Mouse (Mus musculus): ENCODE results near the gene Umodl1. TPM values are rescaled to one million over a fixed set of nuclear protein-coding genes. Genes with fewer than 3 reads are reported as not detected.

Gene Umodl1
- polyA plus RNA-seq, 1 experiment from 2014 or later: not detected

DNA sequence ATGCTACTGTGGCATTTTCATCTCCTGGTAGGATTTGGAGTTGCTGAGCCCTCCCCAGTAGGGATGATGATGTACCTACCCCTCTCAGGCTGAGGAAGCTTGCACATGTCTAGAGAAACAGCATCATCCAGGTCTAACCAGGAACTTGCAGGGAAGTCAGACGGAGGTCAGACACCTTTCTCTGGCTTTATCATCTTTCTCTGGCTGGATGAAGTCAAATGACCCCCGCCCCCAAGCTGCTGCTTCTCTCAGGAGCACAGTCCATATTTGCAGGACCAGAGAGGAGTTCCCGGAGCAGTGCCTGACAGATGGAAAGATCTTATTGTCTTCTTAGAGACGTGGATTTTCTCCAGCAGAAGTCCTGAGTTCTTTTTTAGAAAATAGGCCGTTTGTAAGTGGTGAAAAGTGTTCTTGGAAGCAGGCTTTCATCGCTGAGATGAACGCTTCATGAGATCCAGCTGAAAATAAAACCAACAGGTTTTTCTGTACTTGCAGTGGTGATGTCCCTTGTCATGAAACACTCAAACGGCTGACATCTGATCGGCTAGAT lies 74.5 kb downstream of the Umodl1 start:
- H3K27ac ChIP-seq: no peak overlapping the region
- ATAC-seq (ENCODE audit: low FRiP score) (no peak), DNase-seq (ENCODE audit: low spot score) (no peak)
- H3K27me3 ChIP-seq (ENCODE audit: control insufficient read depth, insufficient read depth, low read length): no peaks in the 10 kb centered on the region
- H3K9ac ChIP-seq: no peak overlapping the region
- H3K4me2 ChIP-seq (replicated peaks): no peak overlapping the region
- no peak overlapping the region for H3K4me3 ChIP-seq (replicated peaks; ENCODE audit: low read length)
- 86% methylated on average over 9 of the region's 9 CpGs for WGBS
- no peaks in the 10 kb centered on the region for H3K36me3 ChIP-seq (replicated peaks; ENCODE audit: control insufficient read depth, insufficient read depth)
- 0 out of 2 replicates have a peak, but pooled peaks cover 1% of the 10 kb centered on the region for H3K4me1 ChIP-seq (replicated peaks; ENCODE audit: control insufficient read depth, insufficient read depth, low read length)
- H3K9me3 ChIP-seq (ENCODE audit: control insufficient read depth, low read length): peaks cover 10% of the 10 kb centered on the region; the same call in 1 of the 2 replicates

DNA sequence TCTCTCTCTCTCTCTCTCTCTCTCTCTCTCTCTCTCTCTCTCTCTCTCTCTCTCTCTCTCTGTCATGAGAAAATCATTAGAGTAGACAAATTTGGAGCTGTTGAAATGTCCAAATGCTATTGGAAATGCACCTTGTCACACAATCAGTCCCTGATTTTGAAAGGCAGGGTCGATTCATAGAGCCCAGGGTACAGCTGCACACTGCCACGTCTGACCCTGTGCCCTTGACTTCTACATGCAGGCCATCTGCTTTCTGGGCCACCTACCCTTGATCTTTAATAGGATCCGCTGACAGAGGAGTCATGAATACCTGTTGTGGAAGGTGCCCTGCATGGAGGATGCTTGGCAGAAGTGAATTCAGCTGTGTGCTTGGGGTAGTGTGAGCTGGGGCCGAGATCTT lies 75.0 kb downstream of the Umodl1 start:
- 87% methylated on average over 4 of the region's 4 CpGs for WGBS
- H3K4me1 ChIP-seq (replicated peaks; ENCODE audit: control insufficient read depth, insufficient read depth, low read length): 0 out of 2 replicates have a peak, but pooled peaks cover 5% of the 10 kb centered on the region
- H3K36me3 ChIP-seq (replicated peaks; ENCODE audit: control insufficient read depth, insufficient read depth): no peaks in the 10 kb centered on the region
- ATAC-seq (ENCODE audit: low FRiP score) (no peak), DNase-seq (ENCODE audit: low spot score) (no peak)
- no peak overlapping the region for H3K27ac ChIP-seq
- no peak overlapping the region for H3K4me2 ChIP-seq (replicated peaks)
- H3K9ac ChIP-seq: no peak overlapping the region
- no peaks in the 10 kb centered on the region for H3K27me3 ChIP-seq (ENCODE audit: control insufficient read depth, insufficient read depth, low read length)
- no peak overlapping the region for H3K4me3 ChIP-seq (replicated peaks; ENCODE audit: low read length)
- H3K9me3 ChIP-seq (ENCODE audit: control insufficient read depth, low read length): peaks cover 10% of the 10 kb centered on the region; the same call in 1 of the 2 replicates

DNA sequence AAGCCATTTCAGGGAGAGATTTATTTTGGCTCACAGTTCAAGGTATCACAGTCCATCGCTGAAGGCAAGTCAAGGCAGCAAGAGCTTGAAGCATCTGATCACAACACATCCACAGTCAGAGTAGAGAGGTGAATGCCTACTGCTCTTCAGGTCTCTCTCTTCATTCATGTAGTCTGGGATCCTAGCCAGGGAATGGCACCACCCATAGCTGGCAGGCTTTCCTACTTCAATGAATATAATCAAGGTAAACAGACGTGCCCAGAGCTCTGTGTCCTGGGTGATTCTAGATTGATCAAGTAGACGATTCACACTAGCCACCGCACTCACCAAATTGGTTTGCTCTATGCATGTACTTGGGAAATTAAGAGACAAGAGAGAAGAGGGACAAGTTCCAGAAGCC lies 77.9 kb downstream of the Umodl1 start:
- ATAC-seq (ENCODE audit: low FRiP score): no peak
- no peak for DNase-seq (ENCODE audit: low spot score)
- Histone ChIP-seq H3K4me3 (replicated peaks; ENCODE audit: low read length) (no peak overlapping the region), H3K27ac (no peak overlapping the region), H3K9me3 (ENCODE audit: control insufficient read depth, low read length) (peaks cover 10% of the 10 kb centered on the region; the same call in 1 of the 2 replicates), H3K36me3 (replicated peaks; ENCODE audit: control insufficient read depth, insufficient read depth) (no peaks in the 10 kb centered on the region), H3K4me1 (replicated peaks; ENCODE audit: control insufficient read depth, insufficient read depth, low read length) (0 out of 2 replicates have a peak, but pooled peaks cover 8% of the 10 kb centered on the region), H3K27me3 (ENCODE audit: control insufficient read depth, insufficient read depth, low read length) (no peaks in the 10 kb centered on the region), H3K9ac (no peak overlapping the region), H3K4me2 (replicated peaks) (no peak overlapping the region)
- 85% methylated on average over 4 of the region's 4 CpGs for WGBS

DNA sequence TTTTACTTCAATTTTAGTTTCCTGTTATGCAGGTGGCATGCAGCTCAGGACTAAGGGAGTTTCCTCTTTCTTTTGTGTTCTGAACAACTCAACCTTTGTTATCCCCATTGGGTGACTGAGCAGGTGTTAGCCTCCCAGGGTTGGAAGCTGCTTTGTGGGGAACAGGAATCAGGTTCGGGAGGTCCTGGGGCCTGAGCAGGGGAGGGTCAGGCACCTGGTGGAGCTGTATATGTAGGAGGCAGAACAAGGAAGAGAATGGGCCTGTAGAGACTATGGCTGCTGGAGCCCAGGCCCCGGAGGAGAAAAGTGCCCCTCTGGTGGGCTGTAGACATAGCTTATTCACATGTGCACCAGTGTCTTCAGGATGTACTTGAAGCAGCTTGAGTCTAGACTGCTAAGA lies 78.8 kb downstream of the Umodl1 start:
- 0 out of 2 replicates have a peak, but pooled peaks cover 8% of the 10 kb centered on the region for H3K4me1 ChIP-seq (replicated peaks; ENCODE audit: control insufficient read depth, insufficient read depth, low read length)
- no peak for ATAC-seq (ENCODE audit: low FRiP score)
- H3K4me2 ChIP-seq (replicated peaks): no peak overlapping the region
- H3K9ac ChIP-seq: no peak overlapping the region
- H3K27ac ChIP-seq: peak overlapping the region; percentile 1; the same call in 1 of the 2 replicates
- peaks cover 10% of the 10 kb centered on the region; the same call in 1 of the 2 replicates for H3K9me3 ChIP-seq (ENCODE audit: control insufficient read depth, low read length)
- no peaks in the 10 kb centered on the region for H3K27me3 ChIP-seq (ENCODE audit: control insufficient read depth, insufficient read depth, low read length)
- no peaks in the 10 kb centered on the region for H3K36me3 ChIP-seq (replicated peaks; ENCODE audit: control insufficient read depth, insufficient read depth)
- 72% methylated on average over 2 of the region's 2 CpGs for WGBS
- H3K4me3 ChIP-seq (replicated peaks; ENCODE audit: low read length): no peak overlapping the region
- DNase-seq (ENCODE audit: low spot score): no peak

DNA sequence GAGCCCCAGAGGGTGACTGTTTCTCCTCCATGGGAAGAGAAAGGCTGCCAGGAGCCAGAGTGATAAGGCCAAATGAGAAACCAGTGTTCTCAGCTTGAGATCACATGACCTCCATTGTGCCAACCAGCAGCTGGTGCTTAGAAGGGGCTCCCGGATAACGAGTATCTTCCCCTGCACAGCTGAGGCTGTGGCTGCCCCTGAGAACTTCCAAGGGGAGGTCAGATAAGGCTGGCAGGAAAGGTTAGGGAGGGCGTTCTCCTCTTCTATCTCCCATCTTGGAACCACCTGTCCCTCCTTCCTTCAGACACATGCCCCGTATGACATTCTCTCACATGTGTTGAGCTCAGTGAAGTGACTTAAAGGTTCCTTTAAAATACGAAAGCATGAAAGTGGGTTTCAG lies 79.7 kb downstream of the Umodl1 start:
- Histone ChIP-seq H3K9me3 (ENCODE audit: control insufficient read depth, low read length) (peaks cover 10% of the 10 kb centered on the region; the same call in 1 of the 2 replicates), H3K4me1 (replicated peaks; ENCODE audit: control insufficient read depth, insufficient read depth, low read length) (0 out of 2 replicates have a peak, but pooled peaks cover 8% of the 10 kb centered on the region), H3K27me3 (ENCODE audit: control insufficient read depth, insufficient read depth, low read length) (no peaks in the 10 kb centered on the region), H3K4me3 (replicated peaks; ENCODE audit: low read length) (no peak overlapping the region), H3K9ac (no peak overlapping the region), H3K4me2 (replicated peaks) (no peak overlapping the region), H3K36me3 (replicated peaks; ENCODE audit: control insufficient read depth, insufficient read depth) (no peaks in the 10 kb centered on the region), H3K27ac (peak overlapping the region; percentile 1; the same call in 1 of the 2 replicates)
- no peak; the same call in 1 of the 2 replicates for ATAC-seq (ENCODE audit: low FRiP score)
- DNase-seq (ENCODE audit: low spot score): no peak
- WGBS: 45% methylated on average over 5 of the region's 5 CpGs

DNA sequence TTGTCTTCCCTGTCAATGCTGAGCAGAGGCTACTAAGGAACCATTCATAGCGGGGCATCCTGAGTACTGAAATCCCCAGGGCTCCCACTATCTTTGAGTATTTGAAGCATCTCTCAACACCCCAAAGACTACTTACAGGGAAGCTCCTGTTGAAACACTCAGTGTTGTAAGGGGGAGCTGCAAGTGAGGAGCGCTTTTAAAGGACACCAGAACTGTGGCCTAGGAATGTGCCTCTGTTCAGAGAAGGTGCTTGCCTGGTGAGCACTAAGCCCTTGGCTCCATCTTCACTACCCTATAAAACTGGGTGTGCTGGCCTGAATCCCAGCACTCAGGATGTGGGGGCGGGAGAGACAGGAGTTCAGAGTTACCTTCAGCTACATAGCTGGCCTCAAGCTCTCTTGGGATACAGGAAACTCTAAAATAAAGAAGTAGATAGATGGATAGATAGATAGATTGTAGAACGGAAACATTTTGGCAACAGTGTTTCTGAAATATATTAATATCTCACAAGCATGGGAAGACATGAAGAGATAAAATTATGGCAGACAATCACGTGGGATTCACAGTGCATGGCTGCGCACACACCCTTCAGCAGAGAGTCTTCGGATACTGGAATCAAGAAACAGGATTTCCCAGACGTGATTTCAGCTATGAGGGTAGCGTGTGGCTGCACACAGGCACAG lies 80.4 kb downstream of the Umodl1 start:
- no peak overlapping the region for H3K27ac ChIP-seq
- no peak overlapping the region for H3K9ac ChIP-seq
- peaks cover 10% of the 10 kb centered on the region; the same call in 1 of the 2 replicates for H3K9me3 ChIP-seq (ENCODE audit: control insufficient read depth, low read length)
- no peak for DNase-seq (ENCODE audit: low spot score)
- H3K27me3 ChIP-seq (ENCODE audit: control insufficient read depth, insufficient read depth, low read length): no peaks in the 10 kb centered on the region
- 90% methylated on average over 9 of the region's 9 CpGs for WGBS
- no peaks in the 10 kb centered on the region for H3K36me3 ChIP-seq (replicated peaks; ENCODE audit: control insufficient read depth, insufficient read depth)
- H3K4me2 ChIP-seq (replicated peaks): no peak overlapping the region
- H3K4me1 ChIP-seq (replicated peaks; ENCODE audit: control insufficient read depth, insufficient read depth, low read length): 0 out of 2 replicates have a peak, but pooled peaks cover 8% of the 10 kb centered on the region
- ATAC-seq (ENCODE audit: low FRiP score): no peak
- H3K4me3 ChIP-seq (replicated peaks; ENCODE audit: low read length): no peak overlapping the region

DNA sequence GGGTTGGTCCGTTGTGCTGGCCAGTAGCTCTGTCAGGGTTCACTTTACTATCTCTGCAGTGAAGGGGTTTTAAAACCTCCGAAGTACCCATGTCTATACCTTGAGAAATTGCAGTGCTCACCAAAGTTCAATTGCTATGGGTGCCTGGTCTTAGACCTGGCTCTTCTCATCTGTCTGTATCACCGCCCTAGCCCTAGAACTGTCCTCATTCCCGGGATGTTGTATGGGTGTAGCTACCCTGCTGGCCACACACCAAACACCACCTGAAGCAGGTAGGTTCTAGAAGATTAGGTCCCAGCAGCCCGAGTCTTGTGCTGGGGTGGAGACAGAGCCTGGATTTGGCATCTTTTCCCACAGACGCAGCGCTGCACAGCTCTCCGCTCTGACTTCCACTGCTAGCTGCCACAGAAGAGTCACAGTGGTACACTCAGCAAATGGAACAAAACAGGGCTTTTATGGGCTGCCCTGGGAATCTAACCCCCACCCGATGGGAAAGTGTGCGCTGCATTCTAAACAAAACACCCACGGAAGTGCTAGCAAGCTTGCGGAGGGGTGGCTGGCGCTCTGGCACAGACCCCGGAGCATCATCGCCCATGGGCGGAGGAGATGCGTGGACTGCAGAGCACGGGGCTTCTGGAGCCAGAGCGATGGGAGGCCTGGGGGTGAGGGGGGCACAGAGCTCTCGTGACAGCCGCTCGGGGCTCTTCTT lies 81.9 kb downstream of the Umodl1 start:
- Histone ChIP-seq H3K4me2 (replicated peaks) (no peak overlapping the region), H3K4me1 (replicated peaks; ENCODE audit: control insufficient read depth, insufficient read depth, low read length) (0 out of 2 replicates have a peak, but pooled peaks cover 8% of the 10 kb centered on the region), H3K9me3 (ENCODE audit: control insufficient read depth, low read length) (peaks cover 10% of the 10 kb centered on the region; the same call in 1 of the 2 replicates), H3K4me3 (replicated peaks; ENCODE audit: low read length) (no peak overlapping the region), H3K27me3 (ENCODE audit: control insufficient read depth, insufficient read depth, low read length) (no peaks in the 10 kb centered on the region), H3K36me3 (replicated peaks; ENCODE audit: control insufficient read depth, insufficient read depth) (no peaks in the 10 kb centered on the region), H3K27ac (no peak overlapping the region), H3K9ac (no peak overlapping the region)
- WGBS: 67% methylated on average over 22 of the region's 22 CpGs
- ATAC-seq (ENCODE audit: low FRiP score) (peak; percentile 53; the same call in 1 of the 2 replicates), DNase-seq (ENCODE audit: low spot score) (no peak)

DNA sequence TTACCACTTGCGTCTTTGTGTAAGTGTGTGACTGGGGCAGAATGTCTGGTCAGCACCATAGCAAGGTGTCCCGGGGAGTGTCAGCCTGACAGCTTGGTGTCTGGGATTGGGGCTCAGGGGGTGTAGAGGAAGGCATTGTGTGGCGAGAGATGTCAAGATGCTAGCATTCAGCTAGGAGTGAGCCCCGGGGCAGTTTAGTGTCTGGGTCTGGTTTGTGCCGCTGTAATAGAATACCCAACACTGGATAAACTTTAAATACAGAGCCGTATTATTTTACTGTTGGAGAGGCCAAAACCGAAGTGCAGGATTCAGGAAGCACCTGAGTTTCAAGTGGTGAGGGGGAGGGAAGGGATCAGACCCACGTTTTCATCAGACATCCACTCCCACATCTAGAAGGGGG lies 82.9 kb downstream of the Umodl1 start:
- Histone ChIP-seq H3K4me1 (replicated peaks; ENCODE audit: control insufficient read depth, insufficient read depth, low read length) (0 out of 2 replicates have a peak, but pooled peaks cover 8% of the 10 kb centered on the region), H3K36me3 (replicated peaks; ENCODE audit: control insufficient read depth, insufficient read depth) (no peaks in the 10 kb centered on the region), H3K4me3 (replicated peaks; ENCODE audit: low read length) (no peak overlapping the region), H3K9ac (no peak overlapping the region), H3K9me3 (ENCODE audit: control insufficient read depth, low read length) (0 out of 2 replicates have a peak, but pooled peaks cover under 1% of the 10 kb centered on the region), H3K27ac (no peak overlapping the region), H3K4me2 (replicated peaks) (no peak overlapping the region), H3K27me3 (ENCODE audit: control insufficient read depth, insufficient read depth, low read length) (no peaks in the 10 kb centered on the region)
- no peak for DNase-seq (ENCODE audit: low spot score)
- 85% methylated on average over 8 of the region's 8 CpGs for WGBS
- ATAC-seq (ENCODE audit: low FRiP score): no peak

DNA sequence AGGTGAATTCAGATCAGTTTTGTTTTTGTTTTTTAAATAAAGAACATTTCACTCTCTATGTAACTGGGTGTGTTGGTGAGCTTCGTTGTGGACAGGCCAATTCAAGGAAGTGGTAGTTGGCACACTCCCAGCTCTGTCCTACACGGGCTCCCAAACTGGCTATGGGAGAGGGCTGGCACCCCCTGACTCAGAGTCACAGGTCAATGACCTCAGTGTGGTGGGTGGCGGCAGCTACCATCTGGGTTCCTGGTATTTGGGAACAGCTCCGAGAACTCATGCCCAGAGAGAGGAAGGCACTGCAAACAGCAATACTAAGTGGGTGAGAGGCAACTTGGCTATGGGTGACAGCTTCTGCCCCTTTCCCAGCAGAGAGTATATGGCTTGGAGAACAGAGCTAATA lies 83.9 kb downstream of the Umodl1 start:
- H3K27ac ChIP-seq: no peak overlapping the region
- H3K9me3 ChIP-seq (ENCODE audit: control insufficient read depth, low read length): no peaks in the 10 kb centered on the region
- 0 out of 2 replicates have a peak, but pooled peaks cover 8% of the 10 kb centered on the region for H3K4me1 ChIP-seq (replicated peaks; ENCODE audit: control insufficient read depth, insufficient read depth, low read length)
- no peak overlapping the region for H3K9ac ChIP-seq
- H3K4me2 ChIP-seq (replicated peaks): no peak overlapping the region
- DNase-seq (ENCODE audit: low spot score) (no peak), ATAC-seq (ENCODE audit: low FRiP score) (no peak)
- 84% methylated on average over 4 of the region's 4 CpGs for WGBS
- H3K4me3 ChIP-seq (replicated peaks; ENCODE audit: low read length): no peak overlapping the region
- H3K27me3 ChIP-seq (ENCODE audit: control insufficient read depth, insufficient read depth, low read length): no peaks in the 10 kb centered on the region
- H3K36me3 ChIP-seq (replicated peaks; ENCODE audit: control insufficient read depth, insufficient read depth): no peaks in the 10 kb centered on the region

Measured in hindbrain, embryonic 14.5 days (tissue).